Mouse (Mus musculus) C2C12 (cell line): ENCODE data around the gene Skap1. TPM values are rescaled to one million over a fixed set of nuclear protein-coding genes. Genes with fewer than 3 reads are reported as not detected.

Experiments
- H3K27me3 ChIP-seq: one replicate; pipeline ENCODE4 v1.6.1; 2011; ENCODE audit not compliant: control insufficient read depth, insufficient read depth, insufficient read length
- H3K36me3 ChIP-seq: one replicate; pipeline ENCODE4 v1.6.1; 2011; ENCODE audit not compliant: control insufficient read depth, insufficient read depth
- H3K4me3 ChIP-seq: one replicate; pipeline ENCODE4 v1.5.1; 2011; ENCODE audit warnings: mild to moderate bottlenecking, control low read depth; ENCODE audit not compliant: poor library complexity, insufficient read depth, severe bottlenecking
- H3K79me2 ChIP-seq: one replicate; pipeline ENCODE4 v1.6.1; 2011; ENCODE audit not compliant: control insufficient read depth, insufficient read depth
- H3K79me3 ChIP-seq: one replicate; pipeline ENCODE4 v1.6.1; 2011; ENCODE audit warnings: low read depth, control low read depth
- H3ac ChIP-seq: one replicate; pipeline ENCODE3; 2011; ENCODE audit warnings: low read depth; ENCODE audit not compliant: control insufficient read depth, insufficient read length
- CEBPB ChIP-seq: IDR thresholded peaks from one replicate; pipeline ENCODE4 v1.6.1; 2011; ENCODE audit warnings: low read depth, mild to moderate bottlenecking, control low read depth, moderate library complexity
- CTCF ChIP-seq: IDR thresholded peaks from one replicate; pipeline ENCODE4 v1.5.1; 2011; ENCODE audit not compliant: control insufficient read depth, insufficient read depth, insufficient read length
- FOSL1 ChIP-seq: IDR thresholded peaks from one replicate; pipeline ENCODE4 v1.8.0; 2011; ENCODE audit warnings: mild to moderate bottlenecking, low read length; ENCODE audit not compliant: poor library complexity, insufficient read depth, severe bottlenecking
- MAX ChIP-seq: IDR thresholded peaks from one replicate; pipeline ENCODE4 v1.6.1; 2011; ENCODE audit warnings: mild to moderate bottlenecking, control low read depth
- MYOD1 ChIP-seq: IDR thresholded peaks from one replicate; pipeline ENCODE4 v1.6.1; 2011; ENCODE audit warnings: low read depth; ENCODE audit not compliant: control insufficient read depth, insufficient read length
- MYOG ChIP-seq: IDR thresholded peaks from one replicate; pipeline ENCODE4 v1.6.1; 2011; ENCODE audit not compliant: control insufficient read depth, insufficient read length; ENCODE audit errors: extremely low read depth
- USF1 ChIP-seq: IDR thresholded peaks from one replicate; pipeline ENCODE4 v1.6.1; 2011; ENCODE audit warnings: low read depth, mild to moderate bottlenecking, control low read depth, moderate library complexity
- polyA plus RNA-seq: library from polyadenylated mRNA; unstranded; fragments of >200 nt; fragmentation: generic; extraction: Trizol; gene quantifications from one replicate; pipeline ENCODE4 v1.2.1, GENCODE M21; 2012; ENCODE audit warnings: missing spikeins

The Skap1 gene
- polyA plus RNA-seq, 1 experiment: 0.04 TPM

- Histone ChIP-seq H3ac (no peak overlapping the region), H3K4me3 (no peak overlapping the region), H3K36me3 (no peaks in the 10 kb centered on the region), H3K27me3 (no peaks in the 10 kb centered on the region), H3K79me3 (no peaks in the 10 kb centered on the region), H3K79me2 (no peaks in the 10 kb centered on the region)
- TF ChIP-seq MYOD1 (no peak), USF1 (no peak), CTCF (no peak), MAX (no peak), FOSL1 (no peak), MYOG (no peak), CEBPB (no peak)
These were observed 293.0 kb downstream of the Skap1 start for GRCm38 (mm10) chr11:96757421-96757820.

GRCm38 (mm10) chr11:96758402-96758801 is 294.0 kb downstream of the Skap1 start:
- no peaks in the 10 kb centered on the region for H3K36me3 ChIP-seq
- H3ac ChIP-seq: peak overlapping the region; percentile 12
- no peak overlapping the region for H3K4me3 ChIP-seq
- no peaks in the 10 kb centered on the region for H3K79me3 ChIP-seq
- H3K27me3 ChIP-seq: no peaks in the 10 kb centered on the region
- no peak for TF ChIP-seq CEBPB
- TF ChIP-seq USF1: no peak
- TF ChIP-seq CTCF: no peak
- TF ChIP-seq MYOD1: no peak
- TF ChIP-seq MYOG: no peak
- TF ChIP-seq FOSL1: no peak
- no peak for TF ChIP-seq MAX
- H3K79me2 ChIP-seq: no peaks in the 10 kb centered on the region

- Histone ChIP-seq H3K27me3 (no peaks in the 10 kb centered on the region), H3K79me3 (no peaks in the 10 kb centered on the region), H3K79me2 (no peaks in the 10 kb centered on the region), H3K4me3 (no peak overlapping the region), H3K36me3 (no peaks in the 10 kb centered on the region), H3ac (no peak overlapping the region)
- TF ChIP-seq CEBPB: no peak
- peak; percentile 38 for TF ChIP-seq CTCF
These were observed 295.6 kb downstream of the Skap1 start for GRCm38 (mm10) chr11:96760042-96760441.

- no peaks in the 10 kb centered on the region for H3K36me3 ChIP-seq
- no peak overlapping the region for H3K4me3 ChIP-seq
- no peaks in the 10 kb centered on the region for H3K79me3 ChIP-seq
- H3ac ChIP-seq: no peak overlapping the region
- no peaks in the 10 kb centered on the region for H3K27me3 ChIP-seq
- no peaks in the 10 kb centered on the region for H3K79me2 ChIP-seq
- no peak for TF ChIP-seq USF1
- no peak for TF ChIP-seq MYOD1
- TF ChIP-seq CTCF: no peak
- no peak for TF ChIP-seq MYOG
- no peak for TF ChIP-seq MAX
- TF ChIP-seq FOSL1: no peak
- TF ChIP-seq CEBPB: no peak
These were observed 297.6 kb downstream of the Skap1 start for GRCm38 (mm10) chr11:96761984-96762383.

GRCm38 (mm10) chr11:96762742-96763470 is 298.5 kb downstream of the Skap1 start:
- Histone ChIP-seq H3K79me2 (no peaks in the 10 kb centered on the region), H3ac (no peak overlapping the region), H3K36me3 (peaks cover under 1% of the 10 kb centered on the region), H3K4me3 (no peak overlapping the region), H3K27me3 (no peaks in the 10 kb centered on the region), H3K79me3 (no peaks in the 10 kb centered on the region)
- TF ChIP-seq CEBPB (no peak), FOSL1 (no peak), USF1 (no peak), MYOD1 (no peak), CTCF (no peak)

GRCm38 (mm10) chr11:96764511-96765350 is 300.3 kb downstream of the Skap1 start:
- Histone ChIP-seq H3ac (no peak overlapping the region), H3K36me3 (peaks cover 19% of the 10 kb centered on the region), H3K79me2 (no peaks in the 10 kb centered on the region), H3K79me3 (no peaks in the 10 kb centered on the region), H3K4me3 (no peak overlapping the region), H3K27me3 (no peaks in the 10 kb centered on the region)
- TF ChIP-seq USF1 (no peak), CEBPB (no peak), MYOD1 (no peak), MAX (no peak), CTCF (no peak), FOSL1 (no peak), MYOG (no peak)
